Mouse (Mus musculus): ENCODE results near the gene Tank. TPM values are rescaled to one million over a fixed set of nuclear protein-coding genes. Genes with fewer than 3 reads are reported as not detected.
A peak's percentile ranks its signal among the peaks of the same experiment; 100 is the strongest.

Tank gene
- polyA plus RNA-seq, 1 experiment from 2014 or later = 28.0 TPM

DNA sequence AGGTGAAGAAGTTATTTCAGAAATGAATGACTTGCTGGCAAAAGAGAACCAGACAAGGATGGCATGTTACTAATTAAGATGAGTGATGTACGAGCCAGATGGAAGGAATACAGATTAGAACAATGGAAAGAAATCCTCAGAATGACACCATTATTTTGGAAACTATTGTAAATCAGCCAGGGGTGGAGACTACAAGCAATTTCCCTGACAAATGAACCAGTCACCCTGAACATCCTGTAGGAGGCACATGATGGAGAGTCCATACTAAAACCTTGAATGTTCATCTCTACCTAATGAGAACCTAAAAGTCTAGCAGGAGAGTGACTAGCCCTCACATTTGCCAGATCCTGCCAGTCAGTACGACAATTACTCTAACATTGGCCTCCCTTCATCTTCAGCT, 22.6 kb upstream of the Tank start:
- 35% methylated on average over 2 of the region's 2 CpGs for WGBS
- no peaks in the 10 kb centered on the region for H3K9me3 ChIP-seq (ENCODE audit: control insufficient read depth, low read length)
- no peak overlapping the region; the same call in 1 of the 2 replicates for H3K4me2 ChIP-seq (ENCODE audit: low read length)
- H3K9ac ChIP-seq (ENCODE audit: low read depth, low read length) = no peak overlapping the region
- ATAC-seq = 0 out of 2 replicates have a peak, but pooled peaks have one; percentile 20
- H3K4me1 ChIP-seq (ENCODE audit: control insufficient read depth, insufficient read depth, low read depth, low read length) = no peaks in the 10 kb centered on the region; the same call in 1 of the 2 replicates
- H3K4me3 ChIP-seq (ENCODE audit: low read length) = no peak overlapping the region
- H3K27ac ChIP-seq (ENCODE audit: low read depth, low read length) = no peak overlapping the region
- no peaks in the 10 kb centered on the region for H3K36me3 ChIP-seq (ENCODE audit: control insufficient read depth, insufficient read depth, low read length)
- no peaks in the 10 kb centered on the region for H3K27me3 ChIP-seq (replicated peaks; ENCODE audit: control insufficient read depth, insufficient read depth, low read length)

- no peak overlapping the region for H3K4me3 ChIP-seq (ENCODE audit: low read length)
- H3K4me1 ChIP-seq (ENCODE audit: control insufficient read depth, insufficient read depth, low read depth, low read length) = no peaks in the 10 kb centered on the region; the same call in 1 of the 2 replicates
- H3K4me2 ChIP-seq (ENCODE audit: low read length) = no peak overlapping the region
- WGBS = 72% methylated on average over 3 of the region's 3 CpGs
- H3K9me3 ChIP-seq (ENCODE audit: control insufficient read depth, low read length) = no peaks in the 10 kb centered on the region
- no peak overlapping the region for H3K9ac ChIP-seq (ENCODE audit: low read depth, low read length)
- no peaks in the 10 kb centered on the region for H3K36me3 ChIP-seq (ENCODE audit: control insufficient read depth, insufficient read depth, low read length)
- peak; percentile 27; the same call in 1 of the 2 replicates for ATAC-seq
- no peak overlapping the region for H3K27ac ChIP-seq (ENCODE audit: low read depth, low read length)
- no peaks in the 10 kb centered on the region for H3K27me3 ChIP-seq (replicated peaks; ENCODE audit: control insufficient read depth, insufficient read depth, low read length)
Observed at GRCm38 (mm10) chr2:61556639-61557038, 21.7 kb upstream of the Tank start.

DNA sequence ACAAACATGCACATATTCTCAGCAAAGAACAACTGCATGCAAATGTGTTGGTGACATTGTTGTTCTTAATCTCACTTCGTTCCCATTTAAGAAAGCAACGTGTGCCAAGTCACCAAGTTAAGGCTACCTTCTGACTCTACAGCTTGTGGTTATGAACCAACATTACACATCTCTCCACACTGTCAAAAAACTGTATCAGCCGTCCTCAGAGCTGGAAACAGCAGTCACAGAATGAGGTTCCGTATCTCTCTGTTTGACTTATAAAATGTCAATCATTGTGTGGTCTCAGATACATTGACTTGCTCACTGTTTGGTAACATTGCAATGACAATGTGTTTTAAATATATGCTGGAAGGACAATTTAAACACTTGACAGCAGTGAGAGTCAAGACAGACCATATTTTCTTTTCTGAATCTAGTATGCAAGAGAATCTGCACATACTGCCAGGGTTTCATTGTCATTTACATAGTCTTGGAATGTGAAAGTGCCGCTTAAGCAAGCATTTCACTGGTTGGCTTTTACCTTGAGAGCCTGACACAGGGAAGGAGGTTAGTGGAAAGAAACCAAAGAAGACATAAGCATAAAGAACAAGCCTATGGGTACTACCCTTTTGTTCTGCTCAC, 20.4 kb upstream of the Tank start:
- Histone ChIP-seq H3K9ac (ENCODE audit: low read depth, low read length) (no peak overlapping the region), H3K4me2 (ENCODE audit: low read length) (no peak overlapping the region), H3K27me3 (replicated peaks; ENCODE audit: control insufficient read depth, insufficient read depth, low read length) (no peaks in the 10 kb centered on the region)

DNA sequence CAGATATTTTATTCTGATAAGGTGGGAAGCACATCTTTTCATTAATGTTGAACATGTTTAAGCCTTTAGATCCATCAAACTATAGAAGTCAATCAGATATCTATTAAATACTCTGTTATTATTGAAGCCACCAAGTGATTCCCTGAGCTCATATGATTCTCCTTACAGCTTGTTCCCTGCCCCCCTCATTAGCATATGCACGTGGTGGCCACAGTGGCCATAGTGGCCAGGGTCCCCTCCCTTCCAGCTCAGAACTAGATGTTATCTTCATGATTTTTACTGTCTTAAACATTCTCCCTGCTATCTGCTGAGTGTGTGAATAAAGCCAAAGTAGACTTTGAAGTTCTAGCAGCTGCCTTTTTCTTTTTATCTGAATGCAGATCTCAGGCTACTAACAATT, 17.3 kb upstream of the Tank start:
- Histone ChIP-seq H3K4me1 (ENCODE audit: control insufficient read depth, insufficient read depth, low read depth, low read length) (no peaks in the 10 kb centered on the region), H3K9ac (ENCODE audit: low read depth, low read length) (no peak overlapping the region), H3K4me3 (ENCODE audit: low read length) (no peak overlapping the region), H3K4me2 (ENCODE audit: low read length) (no peak overlapping the region), H3K27me3 (replicated peaks; ENCODE audit: control insufficient read depth, insufficient read depth, low read length) (no peaks in the 10 kb centered on the region), H3K9me3 (ENCODE audit: control insufficient read depth, low read length) (no peaks in the 10 kb centered on the region), H3K27ac (ENCODE audit: low read depth, low read length) (no peak overlapping the region), H3K36me3 (ENCODE audit: control insufficient read depth, insufficient read depth, low read length) (no peaks in the 10 kb centered on the region)
- 2% methylated on average over 1 of the region's 1 CpGs for WGBS
- no peak for ATAC-seq

More for the DNA sequence above, 20.4 kb upstream of the Tank start:
- WGBS = 88% methylated on average over 5 of the region's 5 CpGs
- Histone ChIP-seq H3K9me3 (ENCODE audit: control insufficient read depth, low read length) (no peaks in the 10 kb centered on the region), H3K4me1 (ENCODE audit: control insufficient read depth, insufficient read depth, low read depth, low read length) (no peaks in the 10 kb centered on the region; the same call in 1 of the 2 replicates), H3K4me3 (ENCODE audit: low read length) (no peak overlapping the region), H3K27ac (ENCODE audit: low read depth, low read length) (no peak overlapping the region), H3K36me3 (ENCODE audit: control insufficient read depth, insufficient read depth, low read length) (no peaks in the 10 kb centered on the region)
- ATAC-seq = no peak

DNA sequence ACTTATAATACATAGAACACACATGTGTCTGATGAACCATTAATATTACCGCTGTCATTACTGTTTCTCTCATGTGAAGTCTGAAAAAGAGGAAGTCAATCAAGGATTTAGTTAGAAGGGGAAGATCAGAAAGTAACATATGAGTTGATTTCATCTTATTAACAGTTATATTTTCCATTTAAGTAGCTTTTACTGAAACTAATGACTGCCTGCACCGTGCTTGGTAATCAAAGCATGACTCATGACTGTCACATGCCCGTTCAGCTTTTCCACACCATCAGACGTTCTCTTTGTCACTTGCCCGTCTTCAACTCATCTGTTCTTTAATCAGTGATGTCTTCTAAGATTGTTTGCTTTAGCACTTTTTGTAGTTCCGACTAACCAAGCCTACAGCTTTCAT, 15.2 kb upstream of the Tank start:
- no peaks in the 10 kb centered on the region for H3K4me1 ChIP-seq (ENCODE audit: control insufficient read depth, insufficient read depth, low read depth, low read length)
- ATAC-seq = no peak
- H3K27me3 ChIP-seq (replicated peaks; ENCODE audit: control insufficient read depth, insufficient read depth, low read length) = no peaks in the 10 kb centered on the region
- H3K4me3 ChIP-seq (ENCODE audit: low read length) = no peak overlapping the region
- H3K27ac ChIP-seq (ENCODE audit: low read depth, low read length) = no peak overlapping the region
- H3K4me2 ChIP-seq (ENCODE audit: low read length) = no peak overlapping the region
- 83% methylated on average over 6 of the region's 6 CpGs for WGBS
- H3K9ac ChIP-seq (ENCODE audit: low read depth, low read length) = no peak overlapping the region
- no peaks in the 10 kb centered on the region for H3K9me3 ChIP-seq (ENCODE audit: control insufficient read depth, low read length)
- no peaks in the 10 kb centered on the region for H3K36me3 ChIP-seq (ENCODE audit: control insufficient read depth, insufficient read depth, low read length)

- no peaks in the 10 kb centered on the region for H3K27me3 ChIP-seq (replicated peaks; ENCODE audit: control insufficient read depth, insufficient read depth, low read length)
- H3K27ac ChIP-seq (ENCODE audit: low read depth, low read length) = no peak overlapping the region
- no peak for ATAC-seq
- no peak overlapping the region for H3K4me2 ChIP-seq (ENCODE audit: low read length)
- 83% methylated on average over 4 of the region's 4 CpGs for WGBS
- no peak overlapping the region for H3K4me3 ChIP-seq (ENCODE audit: low read length)
- no peaks in the 10 kb centered on the region for H3K9me3 ChIP-seq (ENCODE audit: control insufficient read depth, low read length)
- no peaks in the 10 kb centered on the region for H3K4me1 ChIP-seq (ENCODE audit: control insufficient read depth, insufficient read depth, low read depth, low read length)
- no peak overlapping the region for H3K9ac ChIP-seq (ENCODE audit: low read depth, low read length)
- H3K36me3 ChIP-seq (ENCODE audit: control insufficient read depth, insufficient read depth, low read length) = no peaks in the 10 kb centered on the region
Observed at GRCm38 (mm10) chr2:61567045-61567783, 11.2 kb upstream of the Tank start.

DNA sequence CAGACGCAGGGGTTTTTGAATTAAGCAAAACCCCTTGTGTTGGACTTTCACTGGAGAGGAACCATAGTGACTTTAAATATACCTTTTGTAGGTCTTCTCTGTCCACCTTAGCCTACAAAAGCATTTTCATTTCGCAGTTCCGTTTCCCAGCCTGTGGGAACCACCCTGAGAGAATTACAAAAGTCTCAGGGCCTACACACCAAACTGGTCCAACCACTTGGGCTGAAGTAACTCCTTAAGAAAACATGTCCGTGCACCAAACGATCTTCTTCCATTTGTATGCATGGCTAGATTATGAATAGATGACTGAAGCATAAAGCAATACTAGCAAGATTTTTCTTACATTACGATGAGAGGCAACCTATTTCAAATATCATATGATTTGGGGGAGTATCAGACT, 9.2 kb upstream of the Tank start:
- Histone ChIP-seq H3K27me3 (replicated peaks; ENCODE audit: control insufficient read depth, insufficient read depth, low read length) (no peaks in the 10 kb centered on the region), H3K4me2 (ENCODE audit: low read length) (no peak overlapping the region), H3K4me3 (ENCODE audit: low read length) (no peak overlapping the region), H3K4me1 (ENCODE audit: control insufficient read depth, insufficient read depth, low read depth, low read length) (no peaks in the 10 kb centered on the region), H3K36me3 (ENCODE audit: control insufficient read depth, insufficient read depth, low read length) (no peaks in the 10 kb centered on the region), H3K9me3 (ENCODE audit: control insufficient read depth, low read length) (no peaks in the 10 kb centered on the region), H3K9ac (ENCODE audit: low read depth, low read length) (no peak overlapping the region), H3K27ac (ENCODE audit: low read depth, low read length) (no peak overlapping the region)
- ATAC-seq = no peak
- 92% methylated on average over 6 of the region's 6 CpGs for WGBS

DNA sequence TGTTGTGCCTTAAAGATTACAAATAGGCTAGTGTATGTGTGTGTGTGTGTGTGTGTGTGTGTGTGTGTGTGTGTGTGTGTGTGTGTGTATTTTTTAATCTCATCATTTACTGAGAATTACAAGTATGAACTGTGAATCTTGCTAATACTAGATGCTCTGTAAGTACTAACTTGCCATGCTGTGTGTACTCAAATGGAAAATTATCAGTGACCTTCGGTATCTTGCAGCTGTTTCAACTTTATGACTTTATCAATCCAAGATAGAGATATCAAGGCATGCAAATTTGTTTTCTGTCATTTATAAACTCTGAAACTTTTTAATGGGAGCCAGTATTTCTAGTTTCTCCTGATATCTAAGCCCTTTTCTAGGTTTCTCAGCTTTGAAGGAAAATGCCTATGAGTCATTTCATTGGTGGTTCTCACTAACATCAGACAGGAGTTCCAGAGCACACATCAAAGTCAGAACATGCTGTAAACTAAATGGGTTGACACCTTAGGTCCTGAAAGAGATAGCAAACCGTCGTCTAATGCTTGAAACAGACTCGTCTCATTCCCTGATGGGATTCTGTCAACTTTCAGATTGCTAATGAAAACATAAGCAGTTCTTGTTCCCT, 6.9 kb upstream of the Tank start:
- Histone ChIP-seq H3K9me3 (ENCODE audit: control insufficient read depth, low read length) (no peaks in the 10 kb centered on the region), H3K4me3 (ENCODE audit: low read length) (no peak overlapping the region), H3K4me1 (ENCODE audit: control insufficient read depth, insufficient read depth, low read depth, low read length) (no peaks in the 10 kb centered on the region), H3K27me3 (replicated peaks; ENCODE audit: control insufficient read depth, insufficient read depth, low read length) (no peaks in the 10 kb centered on the region), H3K9ac (ENCODE audit: low read depth, low read length) (no peak overlapping the region), H3K36me3 (ENCODE audit: control insufficient read depth, insufficient read depth, low read length) (no peaks in the 10 kb centered on the region), H3K4me2 (ENCODE audit: low read length) (no peak overlapping the region), H3K27ac (ENCODE audit: low read depth, low read length) (no peak overlapping the region)
- WGBS = 77% methylated on average over 4 of the region's 4 CpGs
- ATAC-seq = no peak

DNA sequence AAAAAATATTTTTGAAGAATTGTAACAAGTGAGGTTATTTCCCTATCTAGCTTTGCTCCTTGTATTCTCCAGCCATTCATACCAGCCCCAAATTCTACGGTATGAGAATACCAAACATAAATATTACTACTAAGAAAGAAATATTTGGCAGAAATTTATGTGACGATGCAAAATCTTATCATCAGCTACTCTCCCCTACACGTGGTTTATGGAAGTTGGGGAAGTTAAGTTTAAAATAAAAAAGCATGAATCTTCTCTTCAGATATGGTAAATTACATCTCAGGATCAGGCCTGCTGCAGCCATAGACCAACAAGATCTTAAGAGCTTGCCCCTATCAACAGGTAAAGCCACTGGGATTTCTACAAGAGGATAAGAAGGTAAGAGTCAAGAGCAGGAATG, 1.9 kb upstream of the Tank start:
- no peak for ATAC-seq
- Histone ChIP-seq H3K36me3 (ENCODE audit: control insufficient read depth, insufficient read depth, low read length) (no peaks in the 10 kb centered on the region), H3K4me2 (ENCODE audit: low read length) (no peak overlapping the region), H3K9ac (ENCODE audit: low read depth, low read length) (no peak overlapping the region), H3K4me1 (ENCODE audit: control insufficient read depth, insufficient read depth, low read depth, low read length) (no peaks in the 10 kb centered on the region), H3K9me3 (ENCODE audit: control insufficient read depth, low read length) (no peaks in the 10 kb centered on the region), H3K27ac (ENCODE audit: low read depth, low read length) (no peak overlapping the region), H3K27me3 (replicated peaks; ENCODE audit: control insufficient read depth, insufficient read depth, low read length) (no peaks in the 10 kb centered on the region), H3K4me3 (ENCODE audit: low read length) (no peak overlapping the region)
- 89% methylated on average over 3 of the region's 3 CpGs for WGBS
